ENCODE assay signal across 41 mouse cellular contexts in genomic region chr7:119219121-119219520, GRCm38 (mm10). TPM values are rescaled to one million over a fixed set of nuclear protein-coding genes. Genes with fewer than 3 reads are reported as not detected.
"Had no signal": no experiment of that assay in that cellular context is flagged by ENCODE, and none has a peak within 500 bp of the region (broad histone marks: within the 10 kb centered on the region; RNA-seq: fewer than 3 reads in every experiment).

No protein-coding gene starts in this region.

- H3K9me3 ChIP-seq: heart, embryonic 12.5 days; heart, embryonic 13.5 days; heart, embryonic 15.5 days; hindbrain, embryonic 10.5 days; hindbrain, embryonic 12.5 days; hindbrain, embryonic 13.5 days; hindbrain, embryonic 15.5 days; intestine, embryonic 15.5 days; kidney, embryonic 15.5 days had no signal

- H3K27ac ChIP-seq: heart, embryonic 13.5 days; heart, embryonic 15.5 days; hindbrain, embryonic 10.5 days; hindbrain, embryonic 12.5 days; hindbrain, embryonic 13.5 days; hindbrain, embryonic 14.5 days; hindbrain, embryonic 15.5 days; hindbrain, postnatal 0 days; intestine, embryonic 15.5 days; kidney, embryonic 15.5 days; kidney, postnatal 0 days; layer of hippocampus, adult 2 months; left cerebral cortex, adult 2 months had no signal

- ATAC-seq: hindbrain, embryonic 16.5 days; hindbrain, postnatal 0 days; inflammation-experienced regulatory T-cells, adult 6 months; intestine, embryonic 15.5 days; intestine, embryonic 16.5 days; intestine, postnatal 0 days had no signal

- H3K36me3 ChIP-seq: heart, embryonic 12.5 days; heart, embryonic 13.5 days; heart, embryonic 15.5 days; hindbrain, embryonic 10.5 days; hindbrain, embryonic 12.5 days; hindbrain, embryonic 13.5 days; hindbrain, embryonic 15.5 days; intestine, embryonic 15.5 days; kidney, embryonic 15.5 days had no signal

- DNase-seq: heart, postnatal 10 days; heart, postnatal 14 days; heart, postnatal 36 days; heart, postnatal 4 days; kidney, adult 11 months; kidney, adult 18-20 months; kidney, adult 2 months; kidney, adult 8-10 months; kidney, adult 9 months; kidney, postnatal 10 days; kidney, postnatal 14 days; kidney, postnatal 25 days; kidney, postnatal 36 days; kidney, postnatal 4 days; layer of hippocampus, adult 9-11 months; layer of hippocampus, postnatal 36 days had no signal

- H3K27me3 ChIP-seq: heart, embryonic 12.5 days; heart, embryonic 13.5 days; heart, embryonic 15.5 days; hindbrain, embryonic 12.5 days; hindbrain, embryonic 13.5 days; hindbrain, embryonic 15.5 days; intestine, embryonic 15.5 days; kidney, embryonic 15.5 days had no signal

- H3K4me2 ChIP-seq: heart, embryonic 12.5 days; heart, embryonic 13.5 days; heart, embryonic 15.5 days; hindbrain, embryonic 12.5 days; hindbrain, embryonic 13.5 days; hindbrain, embryonic 14.5 days; hindbrain, embryonic 15.5 days; intestine, embryonic 15.5 days; kidney, embryonic 15.5 days had no signal

- H3K4me1 ChIP-seq: heart, embryonic 12.5 days; heart, embryonic 13.5 days; heart, embryonic 15.5 days; hindbrain, embryonic 10.5 days; hindbrain, embryonic 12.5 days; hindbrain, embryonic 13.5 days; hindbrain, embryonic 15.5 days; intestine, embryonic 15.5 days; kidney, embryonic 15.5 days had no signal

- H3K4me3 ChIP-seq: heart, embryonic 12.5 days; heart, embryonic 13.5 days; heart, embryonic 15.5 days; hindbrain, embryonic 10.5 days; hindbrain, embryonic 12.5 days; hindbrain, embryonic 13.5 days; hindbrain, embryonic 15.5 days; intestine, embryonic 15.5 days; kidney, embryonic 15.5 days; layer of hippocampus, adult 2 months; left cerebral cortex, adult 2 months had no signal

- H3K9ac ChIP-seq: heart, embryonic 12.5 days; heart, embryonic 13.5 days; heart, embryonic 15.5 days; hindbrain, embryonic 12.5 days; hindbrain, embryonic 13.5 days; hindbrain, embryonic 14.5 days; hindbrain, embryonic 15.5 days; intestine, embryonic 15.5 days; kidney, embryonic 15.5 days had no signal

RNA-seq across cellular contexts. Expression of gene Gpr139, which starts 34.7 kb away (rescaled TPM):
- total RNA-seq: heart, postnatal 10 days; heart, postnatal 14 days; heart, postnatal 25 days; heart, postnatal 36 days; heart, postnatal 4 days; hematopoietic stem cell, adult 5-6 weeks had no signal
- polyA plus RNA-seq: heart, embryonic 12.5 days; heart, embryonic 13.5 days; heart, embryonic 15.5 days; heart, embryonic 16.5 days; heart, postnatal 0 days; inflammation-experienced regulatory T-cells, adult 6 months; intestine, embryonic 14.5 days; intestine, embryonic 16.5 days; intestine, postnatal 0 days; kidney, adult 2 months; kidney, embryonic 14.5 days; large intestine, adult 2 months had no signal
